7 mouse cellular contexts compared by ENCODE assay signal in genomic region chr11:86257460-86258076, GRCm38 (mm10). TPM values are rescaled to one million over a fixed set of nuclear protein-coding genes. Genes with fewer than 3 reads are reported as not detected.
DNase-seq lines count a peak whose midpoint lies in the region; ATAC-seq lines count a peak whose summit lies in the region.

TSS of gene Ints2 (minus strand) at chr11:86257575.

- peak within 1 kb of the TSS; percentile 52; the same call in 1 of the 2 replicates for H3K27ac ChIP-seq in embryonic facial prominence, embryonic 11.5 days (replicated peaks; ENCODE audit: low read depth, low read length)
- H3K27ac ChIP-seq in limb, embryonic 10.5 days: peak within 1 kb of the TSS; percentile 91
- H3K27ac ChIP-seq in midbrain, embryonic 13.5 days: peak within 1 kb of the TSS; percentile 81

- DNase-seq in adrenal gland, postnatal 14 days: peak; percentile 98
- DNase-seq in embryonic facial prominence, embryonic 11.5 days (ENCODE audit: low spot score): peak; percentile 95
- peak; percentile 91 for DNase-seq in kidney, adult 11 months
- DNase-seq in limb, embryonic 10.5 days (ENCODE audit: low spot score): peak; percentile 97
- peak; percentile 88 for DNase-seq in spleen, adult 12 weeks (ENCODE audit: low spot score)

- ATAC-seq in embryonic facial prominence, embryonic 11.5 days (replicated peaks; ENCODE audit: insufficient number of reproducible peaks, low FRiP score, low TSS enrichment, low read depth): peak; percentile 96
- ATAC-seq in granulocyte monocyte progenitor cell, adult 5-6 weeks (replicated peaks; ENCODE audit: poor library complexity, severe bottlenecking): peak; percentile 96
- ATAC-seq in midbrain, embryonic 13.5 days: peak; percentile 93

- no peaks in the 10 kb centered on the region for H3K27me3 ChIP-seq in embryonic facial prominence, embryonic 11.5 days (ENCODE audit: control insufficient read depth, insufficient read depth, low read length)
- no peaks in the 10 kb centered on the region for H3K27me3 ChIP-seq in limb, embryonic 10.5 days (ENCODE audit: low read depth, poor library complexity, severe bottlenecking)
- no peaks in the 10 kb centered on the region for H3K27me3 ChIP-seq in midbrain, embryonic 13.5 days

- no peaks in the 10 kb centered on the region; the same call in 1 of the 2 replicates for H3K36me3 ChIP-seq in embryonic facial prominence, embryonic 11.5 days (replicated peaks; ENCODE audit: control insufficient read depth, insufficient read depth, low read depth, low read length)
- H3K36me3 ChIP-seq in limb, embryonic 10.5 days: peaks cover 33% of the 10 kb centered on the region
- peaks cover 10% of the 10 kb centered on the region for H3K36me3 ChIP-seq in midbrain, embryonic 13.5 days

- WGBS in embryonic facial prominence, embryonic 11.5 days: 8% methylated on average over 32 of the region's 32 CpGs
- WGBS in limb, embryonic 10.5 days: 10% methylated on average over 32 of the region's 32 CpGs
- WGBS in midbrain, embryonic 13.5 days: 9% methylated on average over 32 of the region's 32 CpGs

- H3K9me3 ChIP-seq in embryonic facial prominence, embryonic 11.5 days (replicated peaks; ENCODE audit: control insufficient read depth, low read length): no peaks in the 10 kb centered on the region
- no peaks in the 10 kb centered on the region for H3K9me3 ChIP-seq in limb, embryonic 10.5 days (replicated peaks)
- no peaks in the 10 kb centered on the region for H3K9me3 ChIP-seq in midbrain, embryonic 13.5 days

- peak within 1 kb of the TSS; percentile 55 for H3K4me2 ChIP-seq in embryonic facial prominence, embryonic 11.5 days (ENCODE audit: low read depth, low read length)
- peak within 1 kb of the TSS; percentile 83 for H3K4me2 ChIP-seq in midbrain, embryonic 13.5 days (replicated peaks)

- H3K9ac ChIP-seq in embryonic facial prominence, embryonic 11.5 days (replicated peaks; ENCODE audit: low read length): peak within 1 kb of the TSS; percentile 92
- peak within 1 kb of the TSS; percentile 90 for H3K9ac ChIP-seq in midbrain, embryonic 13.5 days (replicated peaks)

- peak within 1 kb of the TSS; percentile 76 for H3K4me3 ChIP-seq in embryonic facial prominence, embryonic 11.5 days (ENCODE audit: low read depth, low read length)
- peak within 1 kb of the TSS; percentile 81 for H3K4me3 ChIP-seq in limb, embryonic 10.5 days
- peak within 1 kb of the TSS; percentile 79 for H3K4me3 ChIP-seq in midbrain, embryonic 13.5 days (replicated peaks)

- no peaks in the 10 kb centered on the region for H3K4me1 ChIP-seq in embryonic facial prominence, embryonic 11.5 days (ENCODE audit: control insufficient read depth, insufficient read depth, low read length)
- peaks cover 13% of the 10 kb centered on the region for H3K4me1 ChIP-seq in limb, embryonic 10.5 days
- H3K4me1 ChIP-seq in midbrain, embryonic 13.5 days (replicated peaks): peaks cover 16% of the 10 kb centered on the region

RNA-seq across cellular contexts. Expression of gene Ints2, which starts in this region (rescaled TPM):
- total RNA-seq in adrenal gland, postnatal 14 days (2021): 18.3 and 20.0 TPM in 2 replicates
- polyA plus RNA-seq in embryonic facial prominence, embryonic 11.5 days (2014; fragmentation: Nextera tagmentation; extraction: Ambion mirVana): 53.8 and 57.2 TPM in 2 replicates
- total RNA-seq in granulocyte monocyte progenitor cell, adult 5-6 weeks (2014; fragmentation: Nextera tagmentation): 29.0 and 30.5 TPM in 2 replicates
- total RNA-seq in granulocyte monocyte progenitor cell, adult 5-6 weeks (2017): 28.5 and 30.5 TPM in 2 replicates
- polyA plus RNA-seq in limb, embryonic 10.5 days (2016; fragmentation: Nextera tagmentation; extraction: Ambion mirVana): 51.7 and 60.6 TPM in 2 replicates
- polyA plus RNA-seq in midbrain, embryonic 13.5 days (2015; fragmentation: Nextera tagmentation; extraction: Ambion mirVana): 37.1 and 37.3 TPM in 2 replicates

Comparison
In these comparisons a context has a peak if more than half of its experiments do, and no peak if none do; other contexts are left out.
1. Peak in every context shown above with its lines: DNase-seq, ATAC-seq, H3K4me3 ChIP-seq and H3K27ac ChIP-seq.